Mouse (Mus musculus) skeletal muscle tissue, adult 2 months (tissue): ENCODE data around the gene Map3k5.

ENCODE experiments used
- DNase-seq: peaks from one replicate; pipeline ENCODE4 v3.0.0-alpha.2; 2012; ENCODE audit warnings: low read depth, low spot score

Gene Map3k5

GRCm38 (mm10) chr10:20153507-20153906 is 219.2 kb downstream of the Map3k5 start:
- DNase-seq = no peak

- DNase-seq = no peak
These were observed 221.1 kb downstream of the Map3k5 start for GRCm38 (mm10) chr10:20155401-20155800.

GRCm38 (mm10) chr10:20157021-20157726 is 222.9 kb downstream of the Map3k5 start:
- DNase-seq = no peak

- DNase-seq = no peak
These were observed 224.5 kb downstream of the Map3k5 start for GRCm38 (mm10) chr10:20158756-20159155.

- DNase-seq = no peak
These were observed 225.0 kb downstream of the Map3k5 start for GRCm38 (mm10) chr10:20159308-20159707.

GRCm38 (mm10) chr10:20160914-20161313 is 226.6 kb downstream of the Map3k5 start:
- no peak for DNase-seq

- no peak for DNase-seq
These were observed 230.5 kb downstream of the Map3k5 start for GRCm38 (mm10) chr10:20164810-20165209.

- DNase-seq = no peak
These were observed 232.5 kb downstream of the Map3k5 start for GRCm38 (mm10) chr10:20166797-20167196.

GRCm38 (mm10) chr10:20167467-20167866 is 233.2 kb downstream of the Map3k5 start:
- no peak for DNase-seq

- DNase-seq = no peak
These were observed 235.0 kb downstream of the Map3k5 start for GRCm38 (mm10) chr10:20169182-20169674.

- no peak for DNase-seq
These were observed 235.8 kb downstream of the Map3k5 start for GRCm38 (mm10) chr10:20169927-20170604.

GRCm38 (mm10) chr10:20170605-20171088 is 236.4 kb downstream of the Map3k5 start:
- DNase-seq = no peak

- DNase-seq = no peak
These were observed 236.9 kb downstream of the Map3k5 start for GRCm38 (mm10) chr10:20171209-20171608.

GRCm38 (mm10) chr10:20171756-20172155 is 237.5 kb downstream of the Map3k5 start:
- DNase-seq = no peak

- no peak for DNase-seq
These were observed 239.5 kb downstream of the Map3k5 start for GRCm38 (mm10) chr10:20173733-20174132.

GRCm38 (mm10) chr10:20176054-20176453 is 241.8 kb downstream of the Map3k5 start:
- no peak for DNase-seq

- DNase-seq = no peak
These were observed 244.7 kb downstream of the Map3k5 start for GRCm38 (mm10) chr10:20178807-20179605.

GRCm38 (mm10) chr10:20181198-20181597 is 246.9 kb downstream of the Map3k5 start:
- no peak for DNase-seq

- no peak for DNase-seq
These were observed 247.6 kb downstream of the Map3k5 start for GRCm38 (mm10) chr10:20181680-20182399.

GRCm38 (mm10) chr10:20184326-20184725 is 250.1 kb downstream of the Map3k5 start:
- no peak for DNase-seq

- no peak for DNase-seq
These were observed 251.0 kb downstream of the Map3k5 start for GRCm38 (mm10) chr10:20185264-20185663.
